Mouse (Mus musculus): ENCODE measurements at regions not wholly inside any gene's neighbourhood (a gene's known extent, or its start where the extent isn't known, plus 50 kb on each side); places are given as distances from the start of the nearest gene placed in this dataset.
"Not testable (repeated sequence)": the region's sequence is repeated elsewhere in the genome, so short reads cannot be mapped to it uniquely, and the experiment has no call there.

DNA sequence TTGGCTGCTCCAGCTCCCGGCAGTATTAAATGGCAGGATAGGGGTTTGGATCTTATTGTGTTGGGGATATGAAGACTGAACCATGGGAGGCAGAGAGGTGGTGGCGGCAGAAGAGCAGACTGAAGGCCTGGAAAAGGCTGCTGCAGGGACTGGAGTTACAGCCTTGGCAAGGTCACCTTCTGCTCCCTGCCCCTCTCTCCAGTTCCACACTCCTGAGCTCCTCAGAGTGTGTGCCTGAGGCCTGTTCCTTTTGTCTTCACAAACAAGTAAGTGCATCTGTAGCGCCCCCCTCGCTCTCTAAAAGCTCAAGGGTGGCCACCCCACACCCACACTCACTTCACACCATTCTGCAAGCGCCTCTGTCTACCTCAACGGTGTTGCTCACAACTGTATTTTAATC lies 113.0 kb downstream of the Fam43a start:
- DNase-seq (no peak), ATAC-seq (ENCODE audit: insufficient read depth) (no peak)
- no peak overlapping the region for H3K4me2 ChIP-seq
- no peaks in the 10 kb centered on the region for H3K9me3 ChIP-seq (ENCODE audit: low read depth, low read length)
- WGBS, result 79% methylated on average over 6 of the region's 6 CpGs
- no peak overlapping the region for H3K4me3 ChIP-seq (ENCODE audit: low read depth, low read length)
- H3K4me1 ChIP-seq (ENCODE audit: insufficient read depth), result no peaks in the 10 kb centered on the region
- H3K36me3 ChIP-seq (ENCODE audit: insufficient read depth), result no peaks in the 10 kb centered on the region
- no peak for TF ChIP-seq CTCF (IDR thresholded peaks at IDR 0.05; ENCODE audit: low read depth)
- no peak overlapping the region for H3K9ac ChIP-seq
- no peak overlapping the region for H3K27ac ChIP-seq (ENCODE audit: low read depth)
- H3K27me3 ChIP-seq (ENCODE audit: insufficient read depth, low read length), result no peaks in the 10 kb centered on the region

DNA sequence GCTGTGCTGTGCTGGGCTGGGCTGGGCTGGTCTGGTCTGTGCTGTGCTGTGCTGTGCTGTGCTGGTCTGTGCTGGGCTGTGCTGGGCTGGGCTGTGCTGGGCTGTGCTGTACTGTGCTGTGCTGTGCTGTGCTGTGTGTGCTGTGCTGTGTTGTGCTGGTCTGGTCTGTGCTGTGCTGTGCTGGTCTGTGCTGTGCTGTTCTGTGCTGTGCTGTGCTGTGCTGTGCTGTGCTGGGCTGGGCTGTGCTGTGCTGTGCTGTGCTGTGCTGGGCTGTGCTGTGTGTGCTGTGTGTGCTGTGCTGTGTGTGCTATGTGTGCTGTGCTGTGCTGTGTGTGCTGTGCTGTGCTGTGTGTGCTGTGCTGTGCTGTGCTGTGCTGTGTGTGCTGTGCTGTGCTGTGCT lies 118.1 kb downstream of the Fam43a start:
- not testable (repeated sequence) for H3K9me3 ChIP-seq (ENCODE audit: low read depth, low read length); H3K27ac ChIP-seq (ENCODE audit: low read depth); DNase-seq; H3K4me1 ChIP-seq (ENCODE audit: insufficient read depth); H3K36me3 ChIP-seq (ENCODE audit: insufficient read depth); ATAC-seq (ENCODE audit: insufficient read depth); H3K4me2 ChIP-seq; H3K9ac ChIP-seq; H3K27me3 ChIP-seq (ENCODE audit: insufficient read depth, low read length); H3K4me3 ChIP-seq (ENCODE audit: low read depth, low read length)

DNA sequence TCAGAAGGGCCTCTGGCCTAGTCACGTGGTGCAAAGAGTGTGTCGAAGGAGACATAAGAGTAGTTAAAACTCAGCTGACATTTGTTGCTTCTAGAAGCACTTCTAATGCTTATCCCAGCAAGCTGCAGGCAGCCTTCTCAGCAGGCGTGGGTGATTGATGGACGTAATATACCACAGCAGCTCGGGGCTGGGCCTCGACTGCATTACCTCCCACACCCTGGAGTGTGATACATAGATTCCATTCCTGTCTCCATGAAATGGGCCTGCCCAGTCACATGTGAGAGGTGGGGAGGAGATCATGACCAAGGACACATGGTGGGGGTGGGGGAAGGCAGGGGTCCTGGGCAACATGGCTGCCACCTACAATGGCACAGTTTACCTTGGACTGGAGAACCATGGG lies 121.3 kb downstream of the Fam43a start:
- H3K4me1 ChIP-seq (ENCODE audit: insufficient read depth), result 0 out of 2 replicates have a peak, but pooled peaks cover 8% of the 10 kb centered on the region
- H3K4me3 ChIP-seq (ENCODE audit: low read depth, low read length), result no peak overlapping the region
- no peak for TF ChIP-seq CTCF (IDR thresholded peaks at IDR 0.05; ENCODE audit: low read depth)
- peak; percentile 57 for DNase-seq
- no peak overlapping the region for H3K4me2 ChIP-seq
- no peaks in the 10 kb centered on the region for H3K36me3 ChIP-seq (ENCODE audit: insufficient read depth)
- 31% methylated on average over 6 of the region's 6 CpGs for WGBS
- peak; percentile 70; the same call in 1 of the 2 replicates for ATAC-seq (ENCODE audit: insufficient read depth)
- no peaks in the 10 kb centered on the region for H3K27me3 ChIP-seq (ENCODE audit: insufficient read depth, low read length)
- H3K9ac ChIP-seq, result no peak overlapping the region
- H3K27ac ChIP-seq (ENCODE audit: low read depth), result no peak overlapping the region
- no peaks in the 10 kb centered on the region for H3K9me3 ChIP-seq (ENCODE audit: low read depth, low read length)

DNA sequence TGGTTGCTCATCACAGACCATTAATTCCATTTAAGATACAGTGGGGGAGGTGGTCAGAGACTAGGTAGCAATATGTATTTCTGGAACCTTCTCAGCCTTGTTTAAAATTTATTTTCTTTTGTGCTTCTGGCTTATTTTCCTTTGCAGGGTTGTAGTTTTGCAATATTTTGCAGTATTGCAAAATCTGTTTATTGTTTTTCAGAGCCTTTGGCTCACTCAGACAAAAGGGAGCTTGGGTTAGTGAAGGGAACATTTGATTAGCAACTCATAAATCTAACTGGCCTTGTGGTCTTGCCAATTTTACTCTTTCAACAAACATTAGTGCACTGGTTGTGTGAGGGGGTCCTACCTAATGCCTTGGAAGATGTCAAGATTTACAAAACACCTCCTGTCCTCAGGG lies 121.7 kb downstream of the Fam43a start:
- Histone ChIP-seq H3K27me3 (ENCODE audit: insufficient read depth, low read length) (no peaks in the 10 kb centered on the region), H3K9me3 (ENCODE audit: low read depth, low read length) (no peaks in the 10 kb centered on the region), H3K36me3 (ENCODE audit: insufficient read depth) (no peaks in the 10 kb centered on the region), H3K4me2 (no peak overlapping the region), H3K4me1 (ENCODE audit: insufficient read depth) (0 out of 2 replicates have a peak, but pooled peaks cover 8% of the 10 kb centered on the region), H3K27ac (ENCODE audit: low read depth) (no peak overlapping the region), H3K4me3 (ENCODE audit: low read depth, low read length) (no peak overlapping the region), H3K9ac (no peak overlapping the region)
- DNase-seq (peak; percentile 70), ATAC-seq (ENCODE audit: insufficient read depth) (no peak)
- no peak for TF ChIP-seq CTCF (IDR thresholded peaks at IDR 0.05; ENCODE audit: low read depth)

DNA sequence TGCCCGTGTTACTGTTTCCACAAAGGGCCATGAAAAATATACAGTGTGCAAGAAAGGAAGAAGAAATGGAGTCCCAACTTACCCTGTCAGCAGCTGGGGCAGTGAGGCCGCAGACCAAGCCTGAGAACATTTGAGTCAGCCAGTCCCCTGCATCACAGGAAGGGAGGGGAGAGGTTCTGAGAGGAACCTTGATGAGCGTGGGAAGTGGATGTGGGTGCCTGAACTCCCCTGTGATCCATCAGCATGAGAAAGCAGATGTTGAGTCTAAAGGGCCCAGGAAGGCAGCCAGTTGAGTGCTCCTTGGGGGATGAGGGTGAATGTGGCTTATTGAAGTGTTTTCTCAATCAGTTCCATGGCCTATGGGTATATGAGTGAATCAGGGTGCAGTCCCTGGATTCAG lies 122.8 kb downstream of the Fam43a start:
- H3K4me3 ChIP-seq (ENCODE audit: low read depth, low read length), result no peak overlapping the region
- no peaks in the 10 kb centered on the region for H3K27me3 ChIP-seq (ENCODE audit: insufficient read depth, low read length)
- 0 out of 2 replicates have a peak, but pooled peaks cover 8% of the 10 kb centered on the region for H3K4me1 ChIP-seq (ENCODE audit: insufficient read depth)
- H3K27ac ChIP-seq (ENCODE audit: low read depth), result no peak overlapping the region
- no peak overlapping the region for H3K9ac ChIP-seq
- no peak overlapping the region for H3K4me2 ChIP-seq
- TF ChIP-seq CTCF (IDR thresholded peaks at IDR 0.05; ENCODE audit: low read depth), result no peak
- H3K9me3 ChIP-seq (ENCODE audit: low read depth, low read length), result no peaks in the 10 kb centered on the region
- DNase-seq (no peak), ATAC-seq (ENCODE audit: insufficient read depth) (no peak)
- H3K36me3 ChIP-seq (ENCODE audit: insufficient read depth), result no peaks in the 10 kb centered on the region
- 71% methylated on average over 3 of the region's 3 CpGs for WGBS

DNA sequence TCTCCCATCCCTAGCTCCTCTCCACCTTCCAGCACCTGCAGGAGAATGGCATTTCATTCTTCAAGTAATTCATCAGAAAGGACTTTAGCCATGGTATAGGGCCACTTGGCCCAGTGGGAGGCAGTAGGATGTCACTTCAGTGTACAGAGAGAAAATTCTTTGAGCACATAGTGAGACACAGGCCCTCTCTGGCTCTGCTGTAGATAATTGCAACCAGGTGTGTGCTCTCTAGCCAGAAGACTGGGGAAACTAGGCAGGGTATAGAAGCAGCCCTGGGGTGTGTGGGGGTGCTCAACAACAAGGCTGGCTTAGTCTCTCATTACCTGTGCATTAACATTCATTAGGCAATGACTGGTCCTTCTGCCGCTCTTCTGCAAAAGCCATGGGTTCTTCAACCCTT lies 125.1 kb downstream of the Fam43a start:
- ATAC-seq (ENCODE audit: insufficient read depth) (no peak), DNase-seq (no peak)
- no peaks in the 10 kb centered on the region for H3K27me3 ChIP-seq (ENCODE audit: insufficient read depth, low read length)
- H3K27ac ChIP-seq (ENCODE audit: low read depth), result no peak overlapping the region
- no peak for TF ChIP-seq CTCF (IDR thresholded peaks at IDR 0.05; ENCODE audit: low read depth)
- 95% methylated on average over 1 of the region's 1 CpGs for WGBS
- no peak overlapping the region for H3K9ac ChIP-seq
- no peaks in the 10 kb centered on the region for H3K36me3 ChIP-seq (ENCODE audit: insufficient read depth)
- no peak overlapping the region for H3K4me2 ChIP-seq
- H3K4me3 ChIP-seq (ENCODE audit: low read depth, low read length), result no peak overlapping the region
- H3K4me1 ChIP-seq (ENCODE audit: insufficient read depth), result 0 out of 2 replicates have a peak, but pooled peaks cover 8% of the 10 kb centered on the region
- H3K9me3 ChIP-seq (ENCODE audit: low read depth, low read length), result no peaks in the 10 kb centered on the region

DNA sequence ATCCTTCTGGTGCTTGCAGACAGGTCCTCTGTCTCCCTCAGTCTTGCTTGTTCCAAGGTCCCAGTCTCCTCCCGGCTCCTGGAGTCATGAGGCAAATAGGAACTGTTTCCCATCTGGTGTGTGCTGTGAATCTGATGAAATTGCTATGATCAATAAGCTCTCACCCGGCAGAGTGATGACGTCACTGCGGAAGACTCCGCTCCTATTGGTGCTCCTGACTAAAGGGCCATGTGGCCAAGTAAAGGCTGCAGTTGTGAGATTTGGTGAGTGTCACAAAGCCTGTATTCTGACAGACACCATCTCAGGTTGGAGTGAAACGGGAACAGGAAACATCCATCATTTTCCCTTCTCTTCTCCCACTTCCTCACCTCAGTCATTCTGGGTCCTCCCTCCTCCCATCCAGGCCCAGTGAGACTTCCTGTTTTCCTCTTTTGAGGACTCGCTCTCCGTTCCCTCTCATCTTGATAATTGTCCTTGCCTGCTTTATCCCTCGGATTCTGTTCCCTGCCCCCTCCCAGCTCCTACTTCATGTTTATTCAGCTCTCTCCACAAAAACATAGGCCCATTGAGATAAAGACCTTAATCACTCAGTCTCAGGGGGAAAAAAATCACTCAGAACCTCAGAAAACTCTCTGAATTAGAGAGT lies 133.4 kb downstream of the Fam43a start:
- Histone ChIP-seq H3K4me2 (no peak overlapping the region), H3K9ac (no peak overlapping the region), H3K4me1 (ENCODE audit: insufficient read depth) (0 out of 2 replicates have a peak, but pooled peaks cover 2% of the 10 kb centered on the region), H3K27ac (ENCODE audit: low read depth) (peak overlapping the region; percentile 43; the same call in 1 of the 2 replicates), H3K27me3 (ENCODE audit: insufficient read depth, low read length) (no peaks in the 10 kb centered on the region), H3K36me3 (ENCODE audit: insufficient read depth) (no peaks in the 10 kb centered on the region), H3K4me3 (ENCODE audit: low read depth, low read length) (no peak overlapping the region), H3K9me3 (ENCODE audit: low read depth, low read length) (no peaks in the 10 kb centered on the region)
- TF ChIP-seq CTCF (IDR thresholded peaks at IDR 0.05; ENCODE audit: low read depth), result no peak
- 37% methylated on average over 9 of the region's 9 CpGs for WGBS
- ATAC-seq (ENCODE audit: insufficient read depth) (no peak), DNase-seq (no peak)

All from lung, embryonic 14.5 days (tissue).